Mouse (Mus musculus) intestine, embryonic 14.5 days (tissue): ENCODE measurements around the gene Nap1l2. TPM values are rescaled to one million over a fixed set of nuclear protein-coding genes. Genes with fewer than 3 reads are reported as not detected.
A peak's percentile ranks its signal among the peaks of the same experiment; 100 is the strongest.
"Not testable (repeated sequence)": the region's sequence is repeated elsewhere in the genome, so short reads cannot be mapped to it uniquely, and the experiment has no call there.

Experiments
- ATAC-seq: fragments of 200-750 bp; cut with Nextera tagmentation; replicated peaks from 2 replicates; pipeline ENCODE4 v1.8.0; 2017; ENCODE audit warnings: low read depth, moderate number of reproducible peaks, moderate TSS enrichment, moderate library complexity; ENCODE audit not compliant: low FRiP score, low TSS enrichment
- DNase-seq: peaks from one replicate; pipeline ENCODE4 v3.0.0-alpha.2; 2018; ENCODE audit warnings: low spot score
- H3K27ac ChIP-seq: fragments of 300-500 bp; sonication (generic); 2 replicates; pipeline ENCODE4 v1.5.1; 2014; ENCODE audit warnings: low read depth, mild to moderate bottlenecking, control low read depth
- H3K27me3 ChIP-seq: fragments of 300-500 bp; sonication (generic); replicated peaks from 2 replicates; pipeline ENCODE4 v1.6.1; 2014; ENCODE audit warnings: low read length, control low read depth; ENCODE audit not compliant: control insufficient read depth, insufficient read depth
- H3K36me3 ChIP-seq: fragments of 300-500 bp; sonication (generic); 2 replicates; pipeline ENCODE4 v1.6.1; 2014; ENCODE audit warnings: low read length, control low read depth; ENCODE audit not compliant: control insufficient read depth, insufficient read depth
- H3K4me1 ChIP-seq: fragments of 300-500 bp; sonication (generic); replicated peaks from 2 replicates; pipeline ENCODE4 v1.6.1; 2014; ENCODE audit warnings: low read length, control low read depth, mixed read lengths; ENCODE audit not compliant: control insufficient read depth, insufficient read depth
- H3K4me2 ChIP-seq: fragments of 300-500 bp; sonication (generic); 2 replicates; pipeline ENCODE4 v1.6.1; 2014; ENCODE audit warnings: low read length
- H3K4me3 ChIP-seq: fragments of 300-500 bp; sonication (generic); 2 replicates; pipeline ENCODE4 v1.5.1; 2014; ENCODE audit warnings: low read depth, low read length, control low read depth, mixed read lengths
- H3K9ac ChIP-seq: fragments of 300-500 bp; sonication (generic); 2 replicates; pipeline ENCODE4 v1.6.1; 2014; ENCODE audit warnings: mild to moderate bottlenecking, low read length
- H3K9me3 ChIP-seq: fragments of 300-500 bp; sonication (generic); 2 replicates; pipeline ENCODE4 v1.6.1; 2016; ENCODE audit warnings: low read length, control low read depth; ENCODE audit not compliant: control insufficient read depth
- WGBS: fragments of 180-500 bp; shearing (Covaris S2); extraction: QIAGEN DNeasy Blood & Tissue Kit; methylation state at CpG from one replicate; pipeline ENCODE4 v1.1.7; 2014; 5-methylcytosine and 5-hydroxymethylcytosine counted together
- polyA plus RNA-seq: library from polyadenylated mRNA; unstranded; fragments of >200 nt; fragmentation: Nextera tagmentation; extraction: Ambion mirVana; gene quantifications from 2 replicates; pipeline ENCODE4 v1.2.1, GENCODE M21; 2014

Gene Nap1l2
- 3.0 and 4.5 TPM in 2 replicates for polyA plus RNA-seq

DNA sequence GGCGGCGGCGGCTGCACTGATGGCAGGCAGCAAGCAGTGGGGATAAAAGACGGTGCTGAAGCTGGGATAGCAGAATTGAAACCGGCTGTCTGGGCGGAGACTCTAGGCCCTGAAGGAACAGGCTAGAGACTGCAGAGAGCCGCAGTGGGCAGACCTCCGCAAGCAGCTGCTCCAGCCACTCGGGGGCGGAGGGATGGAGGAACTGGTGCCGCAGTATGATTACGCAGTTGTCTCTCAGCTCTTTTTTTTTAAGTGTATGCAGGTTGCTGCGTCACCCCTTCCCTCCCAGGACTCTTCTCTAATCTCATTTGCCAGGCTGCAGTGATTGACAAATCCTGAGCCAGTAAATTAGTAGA lies at the start of gene Nap1l2:
Gene Nap1l2, minus strand, starts transcription at position 210 of the 356 bp plus-strand sequence.
- Histone ChIP-seq H3K36me3 (no peaks in the 10 kb centered on the region), H3K9ac (no peak within 1 kb of the TSS), H3K4me1 (no peaks in the 10 kb centered on the region), H3K9me3 (no peaks in the 10 kb centered on the region), H3K27ac (no peak within 1 kb of the TSS), H3K4me3 (peak within 1 kb of the TSS; percentile 38), H3K4me2 (peak within 1 kb of the TSS; percentile 52), H3K27me3 (peaks cover 29% of the 10 kb centered on the region)
- ATAC-seq (no peak), DNase-seq (peak; percentile 63)
- WGBS: 13% methylated on average over 13 of the region's 13 CpGs

DNA sequence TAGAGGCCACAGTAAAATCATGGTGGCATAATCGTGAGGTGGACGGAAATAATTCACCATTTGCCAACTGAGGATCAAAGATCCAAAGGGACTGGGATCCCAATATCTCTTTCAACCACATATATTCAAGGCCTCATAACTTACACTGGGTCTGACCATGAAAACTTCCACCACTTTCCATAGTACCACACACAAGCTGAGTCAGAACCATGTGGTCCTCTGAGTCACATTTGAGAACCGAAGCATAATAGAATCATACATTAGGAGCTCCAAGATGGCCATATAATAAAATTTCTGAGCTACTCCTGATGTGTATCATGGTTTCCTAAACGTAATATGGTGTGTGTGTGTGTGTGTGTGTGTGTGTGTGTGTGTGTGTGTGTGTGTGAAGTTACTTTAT lies 28.8 kb upstream of the Nap1l2 start:
- Histone ChIP-seq H3K27me3 (0 out of 2 replicates have a peak, but pooled peaks cover 6% of the 10 kb centered on the region), H3K9me3 (no peaks in the 10 kb centered on the region), H3K4me2 (no peak overlapping the region), H3K9ac (no peak overlapping the region), H3K4me1 (no peaks in the 10 kb centered on the region), H3K27ac (no peak overlapping the region), H3K4me3 (no peak overlapping the region), H3K36me3 (no peaks in the 10 kb centered on the region)
- WGBS: 84% methylated on average over 4 of the region's 4 CpGs
- no peak for ATAC-seq
- DNase-seq: no peak

DNA sequence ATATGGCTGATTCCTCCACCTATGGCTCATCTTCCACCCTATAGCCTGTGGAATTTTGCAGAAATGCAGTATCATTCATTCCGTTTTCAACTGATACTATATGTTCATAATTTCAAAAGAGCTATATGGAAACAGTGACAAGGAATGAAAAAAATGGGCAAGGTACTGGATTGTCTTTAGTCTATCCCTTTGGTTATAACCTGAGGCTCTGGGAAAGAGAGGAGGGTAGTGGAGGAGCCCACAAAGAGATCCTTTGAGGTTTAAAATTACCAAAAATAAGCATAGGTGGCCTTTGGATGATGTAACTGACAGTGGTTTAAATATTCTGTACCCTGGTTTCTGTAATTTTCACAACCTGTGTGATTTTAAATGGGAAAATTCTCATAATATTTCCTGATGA lies 389 bp upstream of the Nap1l2 start:
- WGBS: 19% methylated on average over 1 of the region's 1 CpGs

DNA sequence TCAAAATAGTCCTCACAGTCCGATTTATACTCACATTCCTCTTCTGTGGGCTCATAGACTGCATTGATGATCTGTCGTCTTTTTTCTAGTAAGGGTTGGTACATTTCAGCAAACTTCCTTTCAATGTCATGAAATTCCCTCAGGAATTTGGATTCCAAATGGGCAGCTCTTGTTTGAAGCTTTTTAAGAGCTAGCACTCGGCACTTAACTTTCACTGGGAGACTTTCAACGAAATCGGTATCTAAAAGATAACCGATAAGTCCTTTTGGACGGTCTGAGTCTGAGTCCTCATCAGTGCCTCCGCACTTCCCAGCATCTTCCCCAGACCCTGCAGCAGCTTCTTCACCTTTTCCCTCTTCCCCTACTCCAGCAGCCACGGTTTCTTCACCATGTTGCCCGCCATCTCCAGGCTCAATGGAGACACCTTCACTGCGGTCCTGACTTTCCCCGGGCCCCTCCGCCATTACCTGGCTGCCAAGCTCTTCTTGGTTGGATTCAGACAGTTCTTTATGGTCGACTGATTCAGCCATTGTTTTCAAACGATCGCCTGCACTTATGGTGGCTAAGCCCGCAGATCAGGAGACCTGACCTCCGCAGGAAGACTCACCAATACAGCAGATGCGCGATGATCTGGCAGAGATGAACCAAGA lies 534 bp downstream of the Nap1l2 start:
- H3K9ac ChIP-seq: no peak overlapping the region
- no peak for ATAC-seq
- no peak overlapping the region for H3K27ac ChIP-seq
- H3K4me2 ChIP-seq: peak overlapping the region; percentile 52
- DNase-seq: no peak
- H3K4me3 ChIP-seq: peak overlapping the region; percentile 38
- peaks cover 29% of the 10 kb centered on the region for H3K27me3 ChIP-seq
- H3K9me3 ChIP-seq: no peaks in the 10 kb centered on the region
- H3K4me1 ChIP-seq: no peaks in the 10 kb centered on the region
- WGBS: 13% methylated on average over 20 of the region's 20 CpGs
- H3K36me3 ChIP-seq: no peaks in the 10 kb centered on the region

More for the DNA sequence above, 389 bp upstream of the Nap1l2 start:
- peaks cover 29% of the 10 kb centered on the region for H3K27me3 ChIP-seq
- peak overlapping the region; percentile 38 for H3K4me3 ChIP-seq
- no peaks in the 10 kb centered on the region for H3K36me3 ChIP-seq
- no peaks in the 10 kb centered on the region for H3K4me1 ChIP-seq
- DNase-seq (no peak), ATAC-seq (no peak)
- no peaks in the 10 kb centered on the region for H3K9me3 ChIP-seq
- no peak overlapping the region for H3K27ac ChIP-seq
- H3K9ac ChIP-seq: no peak overlapping the region
- peak overlapping the region; percentile 52 for H3K4me2 ChIP-seq

DNA sequence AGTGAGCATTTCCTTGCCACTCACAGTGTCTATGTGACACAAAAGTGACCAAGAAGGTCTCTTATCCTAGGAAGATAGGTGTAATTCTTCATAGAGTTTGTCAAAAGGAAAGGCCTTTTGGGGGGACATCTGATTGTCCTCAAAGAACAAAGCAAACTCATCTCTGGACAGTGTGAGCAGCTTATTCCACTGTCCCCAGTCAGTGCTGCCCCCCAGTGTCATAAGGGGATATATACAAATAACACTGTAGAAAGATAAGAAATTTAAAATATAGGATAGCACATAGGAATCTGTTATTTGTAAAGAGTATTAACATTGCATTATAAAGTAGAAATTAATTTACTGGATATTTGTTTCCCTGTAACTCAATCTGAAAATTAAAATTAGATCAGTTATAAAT lies 2.9 kb downstream of the Nap1l2 start:
- ATAC-seq (no peak), DNase-seq (no peak)
- no peak overlapping the region for H3K4me2 ChIP-seq
- H3K4me1 ChIP-seq: no peaks in the 10 kb centered on the region
- no peak overlapping the region for H3K27ac ChIP-seq
- H3K9me3 ChIP-seq: no peaks in the 10 kb centered on the region
- H3K36me3 ChIP-seq: no peaks in the 10 kb centered on the region
- H3K9ac ChIP-seq: no peak overlapping the region
- H3K4me3 ChIP-seq: no peak overlapping the region
- H3K27me3 ChIP-seq: peaks cover 29% of the 10 kb centered on the region

DNA sequence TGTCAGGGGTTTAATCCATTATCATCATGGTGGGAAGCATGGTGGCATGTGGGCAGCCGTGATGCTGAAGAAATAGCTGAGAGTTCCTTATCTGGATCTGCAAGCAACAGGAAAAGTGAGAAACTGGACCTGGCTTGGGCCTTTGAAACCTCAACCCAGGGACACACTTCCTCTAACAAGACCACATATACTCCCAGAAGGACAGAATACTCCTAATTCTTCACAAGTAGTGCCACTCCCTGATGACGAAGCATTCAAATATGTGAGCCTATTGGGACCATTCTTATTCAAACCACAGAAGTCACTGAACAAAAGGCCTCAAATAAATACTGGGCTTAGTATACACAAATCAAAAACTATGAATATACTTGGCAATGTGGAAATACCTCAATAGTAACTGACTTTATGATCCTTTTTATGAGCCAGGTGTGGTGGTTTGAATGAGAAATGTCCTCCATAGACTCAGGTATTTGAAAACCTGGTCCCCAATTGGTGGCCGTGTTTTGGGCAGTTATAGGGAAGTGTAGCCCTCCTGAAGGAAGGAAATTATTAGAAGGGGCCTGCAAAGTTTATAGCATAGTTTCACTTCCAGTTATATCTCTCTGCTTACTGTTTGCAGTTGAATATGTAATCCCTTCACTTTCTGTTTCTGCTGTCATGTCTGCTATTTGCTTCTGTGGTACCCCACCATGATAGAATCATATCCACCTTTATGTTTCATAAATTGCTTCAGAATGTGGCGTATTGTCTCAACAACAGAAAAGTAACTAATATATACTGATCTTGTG lies 6.5 kb downstream of the Nap1l2 start:
- H3K4me1 ChIP-seq: no peaks in the 10 kb centered on the region
- 77% methylated on average over 4 of the region's 4 CpGs for WGBS
- no peak for DNase-seq
- H3K27me3 ChIP-seq: peaks cover 8% of the 10 kb centered on the region
- H3K4me2 ChIP-seq: no peak overlapping the region
- ATAC-seq: no peak
- no peak overlapping the region for H3K4me3 ChIP-seq
- H3K9ac ChIP-seq: no peak overlapping the region
- no peak overlapping the region for H3K27ac ChIP-seq
- H3K9me3 ChIP-seq: no peaks in the 10 kb centered on the region
- H3K36me3 ChIP-seq: no peaks in the 10 kb centered on the region

DNA sequence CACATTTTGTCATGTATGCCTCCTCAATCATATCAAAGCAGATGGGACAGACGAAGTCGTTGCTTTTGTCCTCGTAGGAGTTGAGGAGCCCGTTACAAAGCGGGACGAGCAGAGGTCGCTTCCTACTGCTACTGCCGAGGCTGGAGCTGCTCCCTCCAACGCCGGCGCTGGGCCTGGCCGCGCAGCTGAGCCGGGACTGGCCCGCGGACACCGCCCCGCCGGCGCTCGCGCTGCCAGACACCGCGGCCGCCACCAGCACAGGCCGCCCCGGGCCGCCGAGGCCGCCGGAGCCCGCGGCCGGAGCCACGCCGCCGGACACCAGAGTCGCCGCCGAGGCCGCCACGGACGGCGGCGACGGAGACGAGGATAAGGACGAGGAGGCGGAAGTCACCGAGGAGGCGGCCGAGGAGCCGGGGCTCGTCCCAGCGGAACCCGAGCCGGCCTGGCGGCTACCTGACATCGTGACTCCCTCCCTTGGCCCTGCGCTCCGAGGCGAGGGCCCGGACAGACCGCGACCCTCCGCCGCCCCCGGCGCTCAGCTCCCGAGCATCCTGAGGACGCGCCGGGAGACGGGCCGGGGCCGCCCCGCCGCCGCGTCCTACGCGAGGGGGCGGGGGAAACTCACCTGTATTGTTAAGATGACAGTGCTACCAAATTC lies 21.4 kb downstream of the Nap1l2 start:
- H3K9ac ChIP-seq, H3K27ac ChIP-seq: not testable (repeated sequence)
- WGBS: 19% methylated on average over 27 of the region's 83 CpGs

DNA sequence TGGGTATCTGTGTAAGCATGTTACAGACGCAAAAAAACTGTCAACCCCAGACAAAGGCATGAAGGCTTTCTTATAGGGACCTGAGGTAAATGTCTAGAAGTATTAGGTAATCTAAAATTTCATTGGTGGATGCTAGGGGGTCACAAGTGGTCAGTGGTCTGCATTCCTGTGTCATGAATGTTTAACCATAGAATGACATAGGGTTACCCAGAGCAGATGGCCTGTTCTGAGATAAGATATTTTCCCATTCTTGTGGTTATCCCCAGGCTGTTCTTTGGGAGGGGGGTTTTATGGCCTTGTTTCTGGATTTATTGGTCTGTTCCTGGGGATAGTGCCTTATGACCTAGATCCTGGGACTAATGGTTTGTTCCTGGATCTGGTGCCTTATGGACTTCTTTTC lies 30.3 kb downstream of the Nap1l2 start:
- Histone ChIP-seq H3K9me3 (no peaks in the 10 kb centered on the region), H3K4me3 (no peak overlapping the region), H3K36me3 (no peaks in the 10 kb centered on the region), H3K9ac (no peak overlapping the region), H3K4me2 (no peak overlapping the region), H3K27ac (no peak overlapping the region), H3K27me3 (0 out of 2 replicates have a peak, but pooled peaks cover 6% of the 10 kb centered on the region), H3K4me1 (no peaks in the 10 kb centered on the region)
- 23% methylated on average over 1 of the region's 1 CpGs for WGBS
- ATAC-seq: no peak
- no peak for DNase-seq

More for the DNA sequence above, 21.4 kb downstream of the Nap1l2 start:
- not testable (repeated sequence) for H3K4me1 ChIP-seq, H3K27me3 ChIP-seq, H3K9me3 ChIP-seq, DNase-seq, H3K36me3 ChIP-seq
- Histone ChIP-seq H3K4me3 (peak overlapping the region; percentile 22; the same call in 1 of the 2 replicates), H3K4me2 (peak overlapping the region; percentile 38)
- ATAC-seq: peak; percentile 78
